In the genomic region with DNA sequence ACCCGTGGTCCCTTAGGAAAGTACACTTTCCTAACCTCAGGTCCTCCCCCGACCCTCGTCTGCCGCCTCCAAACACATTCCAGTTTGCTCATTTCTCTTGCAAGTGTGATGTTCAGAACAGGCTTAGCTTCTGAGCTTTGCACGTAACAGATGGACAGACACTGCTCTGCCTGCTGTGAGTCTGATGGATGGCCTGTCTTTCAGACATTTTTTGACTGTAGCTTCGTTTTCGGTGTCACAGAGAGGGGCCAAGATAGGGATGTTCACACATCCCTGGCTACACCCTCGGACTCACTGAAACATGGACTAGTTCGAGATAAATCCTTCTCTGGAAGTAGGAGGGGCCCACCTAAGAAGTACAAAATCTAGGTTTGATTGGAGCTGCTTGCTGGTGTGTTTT, we compare ENCODE assay signal across 15 mouse cellular contexts.
"Had no signal": no experiment of that assay in that cellular context is flagged by ENCODE, and none has a peak within 500 bp of the region (broad histone marks: within the 10 kb centered on the region; RNA-seq: fewer than 3 reads in every experiment).

No protein-coding gene starts in this region.

- H3K36me3 ChIP-seq: kidney, embryonic 15.5 days; limb, embryonic 10.5 days; liver, embryonic 15.5 days; midbrain, embryonic 15.5 days; neural tube, embryonic 13.5 days; stomach, embryonic 15.5 days had no signal

- H3K27ac ChIP-seq: kidney, embryonic 15.5 days; limb, embryonic 10.5 days; liver, embryonic 15.5 days; midbrain, embryonic 15.5 days; neural tube, embryonic 13.5 days; stomach, embryonic 15.5 days had no signal

- H3K4me2 ChIP-seq: kidney, embryonic 15.5 days; liver, embryonic 11.5 days; liver, embryonic 15.5 days; midbrain, embryonic 15.5 days; neural tube, embryonic 13.5 days; stomach, embryonic 15.5 days had no signal

- H3K9ac ChIP-seq: kidney, embryonic 15.5 days; liver, embryonic 15.5 days; midbrain, embryonic 15.5 days; neural tube, embryonic 13.5 days; stomach, embryonic 15.5 days had no signal

- H3K4me1 ChIP-seq: kidney, embryonic 15.5 days; liver, embryonic 15.5 days; midbrain, embryonic 15.5 days; stomach, embryonic 15.5 days had no signal

- ATAC-seq: lung, postnatal 0 days; midbrain, embryonic 15.5 days had no signal

- H3K9me3 ChIP-seq: kidney, embryonic 15.5 days; limb, embryonic 10.5 days; liver, embryonic 15.5 days; midbrain, embryonic 15.5 days; neural tube, embryonic 13.5 days; stomach, embryonic 15.5 days had no signal

- DNase-seq: kidney, adult 2 months; kidney, postnatal 14 days; lung, adult 2 months; lung, postnatal 36 days; right cerebral cortex, postnatal 14 days; thymus, adult 2 months; thymus, postnatal 36 days had no signal

- H3K4me3 ChIP-seq: kidney, embryonic 15.5 days; limb, embryonic 10.5 days; liver, embryonic 15.5 days; midbrain, embryonic 15.5 days; neural tube, embryonic 13.5 days; stomach, embryonic 15.5 days had no signal

- H3K27me3 ChIP-seq: kidney, embryonic 15.5 days; liver, embryonic 15.5 days; midbrain, embryonic 15.5 days; neural tube, embryonic 13.5 days; stomach, embryonic 15.5 days had no signal
